Mouse (Mus musculus): ENCODE measurements at regions not wholly inside any gene's neighbourhood (a gene's known extent, or its start where the extent isn't known, plus 50 kb on each side); places are given as distances from the start of the nearest gene placed in this dataset.

DNA sequence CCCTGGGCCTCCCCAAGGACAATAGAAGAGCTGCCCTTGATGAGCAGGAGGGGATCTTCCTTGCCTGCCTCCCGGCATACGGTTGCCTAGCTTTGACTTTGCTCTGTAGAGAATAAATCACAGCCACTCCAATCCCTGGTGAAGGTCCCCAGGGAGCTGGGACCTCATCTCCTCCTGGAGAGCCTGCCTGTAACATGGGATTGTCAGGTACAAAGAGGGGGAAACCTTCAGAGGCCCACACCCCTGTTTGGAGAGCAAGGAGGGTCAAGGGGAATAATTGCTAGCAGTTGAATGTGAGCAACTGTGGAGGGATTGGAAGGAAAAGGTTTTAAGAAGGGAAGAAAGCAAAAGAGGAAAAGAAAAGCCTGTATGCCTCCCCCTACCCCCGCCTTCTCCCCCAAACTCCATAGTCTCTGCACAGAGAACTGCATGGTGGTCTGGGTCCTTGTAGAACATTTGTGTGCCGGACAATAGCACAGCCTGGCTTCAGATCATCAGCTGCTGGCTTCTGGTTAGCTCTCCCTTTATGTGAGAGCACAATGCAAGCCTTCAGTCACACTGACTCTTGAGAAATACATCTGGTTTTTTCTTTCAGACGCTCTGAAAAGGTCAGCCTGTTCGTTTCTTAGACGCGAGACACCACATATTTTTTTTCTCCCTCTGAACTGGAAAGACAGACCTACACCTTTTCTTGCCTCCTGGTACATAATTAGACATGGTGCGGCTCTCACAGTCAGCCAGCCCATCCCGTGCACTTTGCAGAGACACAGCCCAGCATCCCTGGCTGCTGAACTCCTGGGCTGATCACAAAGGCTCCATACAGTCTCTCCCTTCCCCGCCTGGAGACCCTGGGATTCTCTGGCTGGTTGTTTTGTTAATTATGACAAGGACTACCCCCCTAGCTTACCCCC lies 292.5 kb upstream of the Zfp462 start:
- TF ChIP-seq CTCF (conservative IDR thresholded peaks at IDR 0.05; ENCODE audit: insufficient read depth, insufficient read length, low read depth, low read length) (no peak), POLR2A (IDR thresholded peaks at IDR 0.05; ENCODE audit: low read depth, low read length) (no peak)

All from kidney, adult 2 months (tissue).